Mouse (Mus musculus) gastrocnemius, postnatal 4 days (tissue): ENCODE results near the gene Bbs9. TPM values are rescaled to one million over a fixed set of nuclear protein-coding genes. Genes with fewer than 3 reads are reported as not detected.
A peak's percentile ranks its signal among the peaks of the same experiment; 100 is the strongest.

Experiments
- DNase-seq, 2 experiments: peaks; one replicate each; pipeline ENCODE4 v3.0.0; 2021 to 2022; ENCODE audit warnings: low spot score in 2 of 2, mixed read lengths in 2 of 2
- total RNA-seq, 2 experiments: library from RNA; stranded (reverse); gene quantifications; 2 replicates each; pipeline ENCODE4 v1.2.3; 2021

Bbs9 gene
- total RNA-seq, 2 experiments from 2014 or later = 14.0 to 17.5 TPM

DNA sequence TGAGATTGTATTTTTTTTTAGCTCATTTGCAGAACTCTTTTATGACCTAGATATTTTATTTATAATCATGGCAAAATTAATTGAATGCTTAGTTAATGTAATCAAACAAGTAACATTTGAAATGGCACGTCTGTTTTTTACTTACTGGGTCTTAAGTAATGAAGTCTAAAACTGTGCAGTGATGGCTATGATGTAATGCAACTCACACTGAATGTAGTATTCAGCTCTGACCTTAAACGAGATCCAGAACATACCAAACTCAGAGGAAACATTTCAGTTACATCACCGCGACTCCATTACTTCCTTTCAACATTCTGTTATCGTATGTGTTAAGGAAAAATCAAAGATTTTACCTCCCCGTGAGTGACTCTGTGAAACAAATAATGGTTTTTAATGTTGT, 262.4 kb downstream of the Bbs9 start:
- no peak for DNase-seq

DNA sequence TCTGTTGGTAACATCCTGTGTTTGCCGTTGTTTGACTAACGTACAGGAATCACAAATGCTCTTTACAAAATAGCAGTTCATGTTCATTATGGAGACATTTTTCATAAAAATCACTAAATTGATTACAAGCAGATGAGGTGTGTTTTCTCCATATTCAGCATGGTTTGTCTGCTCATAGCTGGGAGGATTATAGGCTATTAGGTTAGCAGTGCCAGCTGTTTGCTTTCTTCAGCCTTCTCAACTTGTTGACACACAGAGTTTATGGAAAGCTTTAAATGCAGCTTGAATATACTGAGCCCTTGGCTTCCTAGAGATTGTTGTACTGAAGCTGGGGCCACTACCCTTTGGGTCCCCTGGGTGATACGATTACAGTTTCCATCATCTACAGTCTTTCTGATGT, 263.3 kb downstream of the Bbs9 start:
- no peak for DNase-seq

DNA sequence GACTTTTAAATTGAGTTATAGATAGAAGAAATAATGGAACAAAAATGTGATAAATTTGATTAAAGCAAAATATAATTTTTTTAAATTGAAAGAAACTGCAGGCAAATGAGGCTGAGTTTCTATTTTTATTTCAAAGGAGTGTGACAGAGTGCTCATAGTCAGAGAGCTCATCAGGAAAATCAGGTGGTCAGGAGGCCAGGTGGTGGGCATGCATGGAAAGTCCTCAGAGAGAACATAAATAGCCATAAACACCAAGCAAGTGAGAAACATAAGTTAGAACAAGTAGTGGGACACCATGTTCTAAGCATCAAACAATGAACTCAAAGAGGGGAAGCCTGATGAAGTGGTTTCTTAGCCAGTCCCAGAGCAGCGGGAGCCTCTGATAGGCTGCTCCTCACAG, 266.5 kb downstream of the Bbs9 start:
- DNase-seq = no peak

DNA sequence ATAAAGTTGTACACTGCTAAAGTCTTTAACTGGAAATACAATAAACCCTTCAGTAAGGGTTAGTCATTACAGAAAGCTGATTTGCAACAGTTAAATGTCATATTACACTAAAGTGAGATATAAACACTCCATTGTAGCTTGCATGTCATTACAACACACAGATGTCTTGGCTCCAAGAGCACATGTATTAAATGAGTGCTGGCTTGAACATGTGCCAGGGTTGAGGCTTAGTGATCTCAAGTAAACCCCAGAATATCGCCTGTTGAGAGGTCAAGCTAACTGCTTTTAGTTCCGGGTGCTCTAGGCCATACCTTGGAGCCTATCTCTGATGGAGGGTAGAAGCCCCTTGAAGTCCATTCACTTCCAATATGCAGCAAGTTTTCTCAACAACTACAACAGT, 273.1 kb downstream of the Bbs9 start:
- DNase-seq = peak in 1 of 2 experiments; percentile 53

DNA sequence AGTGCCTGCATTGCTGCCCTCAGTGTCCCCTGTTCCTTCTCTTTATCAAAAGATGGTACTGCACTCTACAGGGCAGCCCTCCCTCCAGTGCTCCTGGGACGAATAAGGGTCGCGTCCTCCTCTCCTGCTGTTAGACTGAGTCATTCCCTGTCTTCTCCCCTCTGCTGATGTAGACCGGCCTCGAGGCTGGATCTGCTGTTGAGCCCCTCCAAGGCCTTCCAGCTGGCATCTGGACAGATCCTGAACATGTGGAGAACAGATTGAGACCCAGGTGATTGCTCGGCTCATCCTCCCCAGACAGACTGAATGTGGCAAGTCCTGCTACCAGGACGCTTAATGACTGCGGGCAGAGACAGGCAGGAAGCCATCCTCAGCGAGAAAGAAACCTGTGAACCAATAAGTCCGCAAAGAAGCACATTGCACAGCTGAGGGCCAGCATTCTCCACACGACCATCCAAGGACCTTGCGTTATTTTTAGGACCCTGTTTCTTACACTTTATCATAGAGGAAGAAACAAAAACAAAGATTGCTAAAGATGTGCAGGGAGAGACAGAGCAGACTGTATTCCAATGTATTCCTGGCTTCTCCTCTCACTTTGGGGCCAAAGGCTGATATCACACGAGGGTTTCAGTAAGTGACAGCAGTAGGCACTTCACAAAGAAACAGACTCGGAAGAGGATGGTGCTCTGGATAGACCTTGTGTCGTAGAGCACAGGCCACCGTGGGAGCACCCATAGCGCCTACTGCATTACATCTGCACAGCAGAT, 275.4 kb downstream of the Bbs9 start:
- peak in 1 of 2 experiments; percentile 44 for DNase-seq

DNA sequence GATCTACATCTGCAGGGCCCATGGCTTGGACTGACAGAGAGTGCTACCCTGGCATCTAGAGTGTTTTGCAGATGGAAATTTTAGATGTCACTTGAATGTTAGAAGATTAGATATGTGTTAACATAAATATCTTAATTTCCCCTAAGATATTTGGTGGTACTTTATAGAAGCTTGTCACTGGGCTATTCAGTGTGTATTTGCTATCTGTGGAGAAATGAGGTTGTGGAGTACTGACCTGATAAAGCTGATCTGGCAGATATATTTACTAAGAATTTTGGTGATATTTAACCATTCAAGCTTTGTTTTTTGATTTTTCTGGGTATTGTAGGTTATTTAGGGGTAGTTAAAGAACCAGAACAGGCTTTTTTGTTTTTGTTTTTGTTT, 276.0 kb downstream of the Bbs9 start:
- no peak for DNase-seq

DNA sequence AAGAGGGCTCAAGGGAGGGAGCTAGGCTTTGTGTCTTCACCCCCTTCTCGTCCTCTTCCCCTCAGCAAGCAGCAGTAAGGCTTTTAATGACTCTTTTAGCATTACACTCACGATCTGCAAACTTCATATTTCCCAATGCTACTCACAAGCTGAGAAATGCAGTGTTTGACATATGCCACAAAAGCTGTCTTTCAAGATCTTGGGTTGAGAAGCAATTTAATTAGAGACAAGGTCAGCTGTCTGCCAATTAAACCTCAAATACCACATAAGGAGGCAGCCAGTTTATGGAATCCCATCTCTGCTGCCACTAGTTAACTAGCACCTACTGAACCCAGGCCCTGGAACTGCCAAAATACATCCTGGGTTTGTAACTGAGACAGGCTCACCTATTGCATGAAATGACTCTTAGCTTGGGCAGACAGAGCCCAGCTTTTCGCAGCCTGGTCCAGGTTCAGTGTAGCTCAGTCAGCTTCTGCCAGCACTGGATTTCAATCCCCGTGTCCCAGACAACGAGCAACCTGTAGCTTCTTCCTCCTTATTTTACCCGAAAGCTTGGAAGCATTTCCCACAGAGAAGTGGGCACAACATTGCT, 278.7 kb downstream of the Bbs9 start:
- DNase-seq = no peak

DNA sequence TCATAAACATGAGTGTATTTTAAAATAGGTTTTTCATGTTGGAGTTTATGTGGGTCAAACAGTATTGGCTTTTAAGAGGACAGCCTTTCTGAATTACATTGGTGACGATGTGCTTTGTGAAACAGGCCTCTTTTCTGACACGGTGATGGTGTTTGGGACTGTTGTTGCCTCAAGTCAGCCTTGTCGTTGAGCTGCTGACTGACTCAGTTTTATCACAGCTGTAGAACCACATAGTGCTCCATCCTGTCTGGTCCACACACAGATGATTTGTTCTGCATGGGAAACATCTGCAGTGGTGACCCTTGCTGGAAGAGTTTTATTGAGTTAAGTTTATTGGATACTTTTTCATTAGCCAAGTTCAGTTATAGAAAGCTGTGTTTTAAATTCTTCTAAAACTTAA, 283.0 kb downstream of the Bbs9 start:
- DNase-seq = no peak

DNA sequence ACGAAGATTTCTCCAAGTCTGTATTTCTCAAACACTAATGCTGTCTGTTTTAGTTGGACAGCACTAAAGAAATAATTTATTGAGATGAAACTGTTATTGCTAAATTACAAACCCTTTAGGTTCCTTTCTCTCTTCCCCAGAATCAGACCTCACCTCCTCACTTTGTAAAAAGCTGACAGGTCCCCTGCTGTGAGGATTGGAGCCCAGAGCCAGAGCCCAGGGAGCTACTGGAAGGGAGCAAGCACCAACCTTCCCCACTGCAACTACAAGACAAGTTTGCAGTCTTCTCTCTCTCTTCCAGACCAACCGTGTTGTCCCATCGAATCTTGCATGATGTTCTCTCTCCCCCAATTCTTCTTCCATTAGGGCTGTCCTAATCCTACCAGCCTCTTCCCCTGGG, 283.7 kb downstream of the Bbs9 start:
- no peak for DNase-seq

DNA sequence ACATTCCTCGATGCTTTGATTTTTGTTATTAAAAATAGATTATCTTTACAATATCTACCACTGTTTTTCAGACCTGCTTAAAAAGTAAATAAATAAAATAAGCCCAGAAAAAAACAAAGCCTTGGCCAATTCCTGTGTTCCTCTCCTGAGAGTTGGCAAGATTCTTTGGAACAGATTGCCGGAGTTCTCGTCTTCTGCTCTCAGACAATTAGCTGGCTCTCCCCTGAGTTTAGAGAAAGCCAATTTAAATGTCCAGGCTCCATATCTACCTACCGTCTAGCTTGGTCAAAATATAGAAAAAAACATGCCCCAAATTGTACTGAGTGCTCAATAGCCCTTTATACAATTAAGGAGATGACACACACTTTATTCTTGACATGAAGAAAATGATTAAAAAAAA, 284.9 kb downstream of the Bbs9 start:
- no peak for DNase-seq

DNA sequence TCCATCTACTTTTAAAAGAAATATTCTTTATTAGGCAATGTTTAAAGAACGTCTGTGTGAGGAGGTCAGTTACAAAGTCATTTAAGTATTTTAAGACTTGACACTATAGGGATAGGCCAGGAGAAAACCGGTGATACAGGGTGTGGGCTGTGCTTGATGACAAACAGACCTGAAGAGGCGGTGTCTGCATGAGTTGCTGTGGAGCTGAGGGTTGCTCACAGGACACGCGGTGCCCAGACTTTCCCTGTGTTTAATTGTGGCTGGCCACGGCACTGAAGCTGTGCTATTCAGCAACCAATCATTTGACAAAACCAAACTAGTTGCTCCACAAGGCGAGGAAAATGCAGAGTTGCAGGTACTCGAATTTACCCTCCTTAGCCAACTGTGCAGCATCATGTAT, 286.0 kb downstream of the Bbs9 start:
- DNase-seq = no peak

DNA sequence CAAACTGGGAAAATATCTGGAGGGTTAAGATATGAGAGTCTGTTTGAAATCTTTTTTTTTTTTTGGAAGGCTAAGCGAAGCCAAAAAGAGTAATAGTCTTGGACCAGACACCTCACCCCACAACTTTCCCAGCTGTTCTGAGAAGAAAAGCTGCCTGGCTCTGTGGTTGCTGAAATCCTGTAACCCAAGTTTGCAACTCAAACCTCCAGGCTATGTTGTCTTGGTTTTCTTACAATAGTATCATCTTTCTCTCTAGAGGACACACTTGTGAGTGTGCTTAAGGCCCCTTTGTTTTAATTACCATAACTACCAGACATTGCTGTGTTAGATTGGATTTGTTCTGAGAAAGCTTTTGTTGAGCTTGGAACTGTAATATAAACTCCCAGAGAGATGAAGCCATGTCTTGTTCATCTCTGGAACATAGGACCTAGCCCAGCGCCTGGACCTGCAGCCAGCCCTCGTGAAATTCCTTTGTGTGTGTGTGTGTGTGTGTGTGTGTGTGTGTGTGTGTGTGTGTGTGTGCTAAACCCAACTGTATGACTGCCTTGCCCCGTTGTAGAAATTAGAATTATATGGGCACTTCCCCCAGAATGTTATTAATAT, 290.2 kb downstream of the Bbs9 start:
- peak in 1 of 2 experiments; percentile 20 for DNase-seq

DNA sequence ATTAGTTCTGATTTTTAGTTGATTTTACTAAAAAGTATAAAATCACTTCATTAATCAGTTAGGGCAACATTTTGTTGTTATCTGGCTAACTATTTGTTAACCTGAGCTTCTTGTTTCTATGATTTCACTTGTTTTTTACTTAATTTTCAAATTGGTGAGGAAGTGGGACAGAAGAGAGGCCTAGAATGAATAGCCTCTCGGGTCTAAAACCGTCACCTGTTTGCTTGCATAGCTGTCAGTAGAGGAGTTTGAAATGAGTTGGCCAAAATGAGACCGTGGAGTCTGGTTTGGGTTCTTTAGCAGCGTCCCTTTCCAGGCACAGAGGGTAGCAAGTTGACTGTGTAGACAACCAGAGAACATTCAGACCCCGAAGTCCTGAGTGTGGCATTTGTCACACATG, 291.6 kb downstream of the Bbs9 start:
- no peak for DNase-seq

DNA sequence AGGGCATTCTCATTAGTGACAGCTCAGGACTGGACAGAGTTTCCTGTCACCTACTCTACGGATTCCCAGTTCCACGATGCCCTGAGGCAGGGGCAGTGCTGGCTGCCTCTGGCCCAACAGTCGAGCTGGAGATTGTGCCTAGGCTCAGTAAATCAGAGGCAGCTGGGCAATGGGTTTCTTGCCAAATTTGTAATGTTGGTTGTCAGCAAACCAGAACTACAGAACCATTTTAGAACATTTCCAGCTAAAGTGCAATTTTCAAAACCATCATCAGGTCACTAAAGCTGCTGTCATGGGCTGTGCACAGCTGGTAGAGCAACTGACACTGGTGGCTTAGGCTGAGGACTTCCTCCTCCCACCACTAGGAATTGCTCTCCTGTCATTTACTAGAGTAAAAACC, 292.3 kb downstream of the Bbs9 start:
- DNase-seq = no peak

DNA sequence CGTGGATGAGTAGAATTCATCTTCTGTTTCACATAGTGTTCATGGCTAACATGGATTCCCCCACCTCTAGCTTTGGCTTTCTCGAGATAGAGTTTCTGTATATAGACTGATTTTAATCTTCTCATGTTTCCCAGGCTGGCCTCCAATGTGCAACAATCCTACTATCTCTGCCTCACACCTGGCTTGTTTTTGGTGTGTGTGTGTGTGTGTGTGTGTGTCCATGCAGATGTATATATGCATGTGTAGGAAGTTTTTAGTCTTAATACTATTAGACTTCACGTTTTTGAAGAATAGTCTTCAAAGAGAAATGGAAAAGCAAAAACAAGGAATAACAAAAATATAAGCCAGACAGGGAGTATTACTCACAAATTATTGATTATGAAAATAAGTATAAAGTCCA, 296.3 kb downstream of the Bbs9 start:
- DNase-seq = no peak

DNA sequence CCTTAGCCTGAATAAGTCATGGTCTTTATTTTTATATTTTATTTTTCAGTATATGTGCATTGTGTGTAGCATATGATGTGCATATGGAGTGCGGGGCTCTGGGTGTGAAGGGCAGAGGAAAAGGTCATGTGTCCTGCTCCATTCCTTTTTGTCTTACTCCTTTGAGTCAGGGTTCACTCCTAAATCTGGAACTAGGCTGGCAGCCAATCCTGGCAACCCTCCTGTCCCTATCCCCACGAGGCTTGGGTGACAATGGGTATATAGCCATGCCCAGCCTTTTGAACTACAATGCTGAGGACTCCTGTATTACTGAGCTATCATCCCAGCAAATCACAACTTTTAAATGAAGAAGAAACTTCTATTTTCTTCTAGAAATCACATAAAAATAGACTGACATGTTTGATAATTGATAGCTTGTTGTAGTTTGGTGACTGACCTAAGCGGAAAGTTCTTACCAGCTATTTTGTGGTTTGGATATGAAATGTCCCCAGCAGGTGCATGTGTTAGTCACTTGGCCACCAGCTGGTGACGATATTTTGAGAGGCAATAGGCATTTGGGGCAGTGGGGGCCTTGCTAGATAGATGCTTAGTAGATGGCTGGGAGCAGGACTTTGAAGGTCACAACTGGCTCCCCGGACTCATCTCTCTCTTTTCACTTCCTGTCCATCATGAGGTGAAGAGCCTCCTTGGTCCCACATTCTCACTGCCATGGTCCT, 300.9 kb downstream of the Bbs9 start:
- DNase-seq = no peak

DNA sequence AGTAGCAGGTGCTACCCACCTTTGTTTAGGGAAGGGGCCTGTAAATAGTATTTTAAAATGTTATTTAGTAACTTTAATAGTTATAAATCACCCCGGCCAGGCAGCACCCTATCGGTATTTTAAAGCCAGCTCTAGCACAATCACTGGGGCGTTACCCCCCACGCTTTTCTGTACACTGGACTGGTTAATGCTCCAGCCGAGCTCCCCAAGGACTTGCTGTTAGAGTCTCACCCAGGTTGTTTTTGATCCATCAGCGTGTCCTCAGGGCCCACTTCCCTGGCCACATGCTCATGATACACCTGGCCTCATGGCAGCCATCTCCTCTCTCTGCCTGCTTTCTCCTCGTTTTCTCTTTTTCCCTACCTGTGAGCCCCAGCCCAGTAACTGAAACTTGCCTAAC, 301.9 kb downstream of the Bbs9 start:
- DNase-seq = no peak

DNA sequence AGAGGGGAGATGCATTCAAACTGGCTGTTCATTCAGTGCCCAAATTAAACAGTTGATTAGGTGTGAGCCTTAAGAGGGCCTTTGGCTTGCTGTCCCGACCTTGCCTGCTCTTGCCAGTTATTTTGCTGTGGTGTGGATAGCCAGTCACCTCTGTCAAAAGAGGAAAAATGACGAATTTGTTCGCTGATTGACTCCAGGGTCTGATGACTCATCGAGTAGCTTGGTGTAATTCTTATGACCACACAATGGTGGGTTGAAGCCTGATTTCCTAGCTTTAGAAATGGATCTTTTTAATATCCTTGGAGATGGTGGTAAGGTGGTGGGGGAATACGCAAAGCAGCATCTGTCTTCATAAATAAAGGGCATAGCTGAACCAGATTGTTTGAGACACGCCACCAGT, 304.1 kb downstream of the Bbs9 start:
- no peak for DNase-seq

DNA sequence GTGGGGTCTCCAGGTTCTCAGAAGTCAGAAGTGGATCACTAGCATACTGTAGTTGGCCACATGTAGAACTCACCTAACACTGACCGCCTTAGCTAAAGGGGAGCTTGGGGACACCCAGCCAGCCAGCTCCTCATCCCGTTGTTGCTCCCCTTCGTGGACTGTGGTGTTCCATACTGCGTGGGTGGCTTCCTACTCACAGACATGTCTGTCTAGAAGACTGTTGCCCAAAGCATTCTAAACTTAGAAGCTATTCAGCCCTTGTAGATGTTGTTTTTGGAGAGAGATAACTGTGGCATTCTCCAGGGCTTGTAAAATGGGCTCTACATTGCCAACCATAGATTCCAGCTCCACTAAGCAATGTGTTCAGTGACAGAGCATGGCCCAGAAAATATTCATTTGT, 310.5 kb downstream of the Bbs9 start:
- DNase-seq = no peak

DNA sequence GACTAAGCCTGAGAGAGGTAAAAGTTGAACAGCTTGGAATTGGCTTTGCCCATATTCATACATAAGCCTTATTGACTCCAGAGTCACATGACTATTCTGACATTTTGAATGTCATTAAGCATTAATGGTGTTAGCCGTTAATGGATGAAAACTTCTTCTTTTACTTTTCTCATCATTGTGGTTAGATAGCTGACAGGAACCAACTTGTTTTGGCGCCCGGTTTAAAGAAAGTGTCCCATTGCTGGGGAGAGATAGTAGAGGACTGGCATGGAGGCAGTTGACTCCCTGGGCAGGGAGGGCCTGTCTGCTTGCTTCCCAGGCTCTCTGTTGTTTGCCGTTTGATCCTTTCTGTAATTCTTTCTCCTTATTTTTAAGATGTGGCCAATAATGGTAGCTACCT, 312.9 kb downstream of the Bbs9 start:
- no peak for DNase-seq

DNA sequence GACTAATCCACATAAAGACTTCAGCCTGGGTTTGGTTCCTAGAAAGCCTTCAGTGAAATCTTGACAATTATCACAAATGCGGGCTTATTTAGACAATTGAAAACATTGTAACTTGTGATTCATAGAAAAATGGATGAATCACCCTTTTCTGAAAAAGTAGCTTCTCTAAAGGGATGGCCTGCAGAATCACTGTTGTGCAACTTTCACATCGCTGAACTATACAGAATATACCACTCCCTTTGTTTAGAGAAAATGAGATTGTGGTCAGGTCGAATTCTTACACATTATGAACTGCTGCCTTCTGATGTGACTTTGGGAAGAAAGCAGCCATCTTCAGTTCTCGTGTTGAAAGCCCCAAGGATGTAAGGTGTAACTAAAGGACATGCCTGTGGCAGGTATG, 313.3 kb downstream of the Bbs9 start:
- DNase-seq = no peak
